Mouse (Mus musculus) forebrain, postnatal 0 days (tissue): ENCODE measurements at regions not wholly inside any gene's neighbourhood (a gene's known extent, or its start where the extent isn't known, plus 50 kb on each side); places are given as distances from the start of the nearest gene placed in this dataset.
"Not testable (repeated sequence)": the region's sequence is repeated elsewhere in the genome, so short reads cannot be mapped to it uniquely, and the experiment has no call there.

Experiments used
- ATAC-seq: fragments of 200-750 bp; cut with Nextera tagmentation; 2 replicates; pipeline ENCODE4 v1.8.0; 2017; ENCODE audit warnings: mild to moderate bottlenecking, moderate library complexity
- DNase-seq: peaks from one replicate; pipeline ENCODE4 v3.0.0-alpha.2; 2015
- H3K27ac ChIP-seq: fragments of 300-500 bp; sonication (generic); 2 replicates; pipeline ENCODE4 v1.5.1; 2014; ENCODE audit warnings: low read depth, mild to moderate bottlenecking, antibody characterized with exemption, low read length, moderate library complexity, mixed read lengths
- H3K27me3 ChIP-seq: fragments of 300-500 bp; sonication (generic); 2 replicates; pipeline ENCODE4 v1.6.1; 2014; ENCODE audit warnings: mild to moderate bottlenecking, low read length, mixed read lengths; ENCODE audit not compliant: insufficient read depth
- H3K36me3 ChIP-seq: fragments of 300-500 bp; sonication (generic); 2 replicates; pipeline ENCODE4 v1.6.1; 2014; ENCODE audit warnings: mild to moderate bottlenecking, moderate library complexity; ENCODE audit not compliant: insufficient read depth
- H3K4me1 ChIP-seq: fragments of 300-500 bp; sonication (generic); 2 replicates; pipeline ENCODE4 v1.6.1; 2014; ENCODE audit warnings: antibody characterized with exemption; ENCODE audit not compliant: insufficient read depth
- H3K4me2 ChIP-seq: fragments of 300-500 bp; sonication (generic); 2 replicates; pipeline ENCODE4 v1.6.1; 2014; ENCODE audit warnings: low read depth, mild to moderate bottlenecking, moderate library complexity
- H3K4me3 ChIP-seq: fragments of 300-500 bp; sonication (generic); 2 replicates; pipeline ENCODE4 v1.5.1; 2014; ENCODE audit warnings: low read depth, low read length, mixed read lengths
- H3K9ac ChIP-seq: fragments of 300-500 bp; sonication (generic); 2 replicates; pipeline ENCODE4 v1.6.1; 2014; ENCODE audit warnings: mild to moderate bottlenecking
- H3K9me3 ChIP-seq: fragments of 300-500 bp; sonication (generic); 2 replicates; pipeline ENCODE4 v1.6.1; 2016; ENCODE audit warnings: low read length
- CTCF ChIP-seq: sonication (generic); IDR thresholded peaks from 2 replicates; pipeline ENCODE4 v1.5.1; 2016; ENCODE audit warnings: antibody characterized with exemption, control low read depth, low read depth
- WGBS: fragments of 180-500 bp; shearing (Covaris S2); extraction: QIAGEN DNeasy Blood & Tissue Kit; methylation state at CpG from one replicate; pipeline ENCODE4 v1.1.7; 2014; 5-methylcytosine and 5-hydroxymethylcytosine counted together

DNA sequence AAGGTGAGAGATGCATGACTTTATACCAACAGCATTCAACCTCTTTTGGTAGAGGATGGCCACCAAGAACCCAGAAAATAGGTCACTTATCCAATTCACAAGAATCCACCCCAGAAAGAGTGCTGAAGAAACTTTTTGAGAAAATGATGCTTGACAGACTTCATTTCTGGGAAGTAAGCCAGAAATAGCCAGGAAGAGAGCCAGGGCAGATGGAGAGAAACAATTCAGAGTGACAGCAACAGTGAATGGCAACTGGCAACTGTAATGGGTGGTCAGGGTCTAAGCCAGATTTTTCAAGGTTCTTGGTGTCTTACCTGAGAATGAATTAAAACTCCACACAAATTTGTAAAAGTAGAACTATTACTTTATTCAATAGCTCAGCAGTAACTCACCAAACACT, 1566.5 kb upstream of the Dsel start:
- no peak overlapping the region for H3K27ac ChIP-seq
- no peaks in the 10 kb centered on the region for H3K9me3 ChIP-seq
- H3K4me1 ChIP-seq: no peaks in the 10 kb centered on the region
- H3K27me3 ChIP-seq: no peaks in the 10 kb centered on the region
- no peak for TF ChIP-seq CTCF
- DNase-seq (peak; percentile 62), ATAC-seq (no peak)
- no peak overlapping the region for H3K9ac ChIP-seq
- H3K4me3 ChIP-seq: no peak overlapping the region
- H3K36me3 ChIP-seq: no peaks in the 10 kb centered on the region
- H3K4me2 ChIP-seq: no peak overlapping the region

DNA sequence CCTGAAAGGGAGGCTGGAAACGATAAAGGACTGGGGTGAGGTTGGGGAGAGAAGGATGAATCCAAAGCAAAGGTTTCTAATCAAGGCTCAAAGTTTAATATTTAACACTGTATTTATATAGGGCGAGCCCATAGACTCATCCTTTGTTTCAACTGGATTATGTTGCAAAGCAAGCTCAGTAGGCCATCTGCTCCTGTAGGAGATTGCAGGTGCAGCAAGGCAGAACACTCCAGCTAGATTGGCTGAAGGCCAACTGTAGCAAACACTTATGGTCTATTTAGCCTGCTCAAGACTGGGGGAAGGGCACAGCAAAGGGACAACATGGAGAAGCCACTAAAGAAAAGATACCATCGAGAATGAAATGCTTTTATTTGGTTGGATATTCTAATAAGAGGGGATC, 1548.1 kb upstream of the Dsel start:
- Histone ChIP-seq H3K9ac (no peak overlapping the region), H3K9me3 (no peaks in the 10 kb centered on the region), H3K27ac (no peak overlapping the region), H3K27me3 (no peaks in the 10 kb centered on the region), H3K36me3 (no peaks in the 10 kb centered on the region), H3K4me1 (no peaks in the 10 kb centered on the region), H3K4me3 (no peak overlapping the region), H3K4me2 (no peak overlapping the region)
- no peak for DNase-seq
- ATAC-seq: no peak
- TF ChIP-seq CTCF: no peak
- WGBS: 61% methylated on average over 3 of the region's 3 CpGs

DNA sequence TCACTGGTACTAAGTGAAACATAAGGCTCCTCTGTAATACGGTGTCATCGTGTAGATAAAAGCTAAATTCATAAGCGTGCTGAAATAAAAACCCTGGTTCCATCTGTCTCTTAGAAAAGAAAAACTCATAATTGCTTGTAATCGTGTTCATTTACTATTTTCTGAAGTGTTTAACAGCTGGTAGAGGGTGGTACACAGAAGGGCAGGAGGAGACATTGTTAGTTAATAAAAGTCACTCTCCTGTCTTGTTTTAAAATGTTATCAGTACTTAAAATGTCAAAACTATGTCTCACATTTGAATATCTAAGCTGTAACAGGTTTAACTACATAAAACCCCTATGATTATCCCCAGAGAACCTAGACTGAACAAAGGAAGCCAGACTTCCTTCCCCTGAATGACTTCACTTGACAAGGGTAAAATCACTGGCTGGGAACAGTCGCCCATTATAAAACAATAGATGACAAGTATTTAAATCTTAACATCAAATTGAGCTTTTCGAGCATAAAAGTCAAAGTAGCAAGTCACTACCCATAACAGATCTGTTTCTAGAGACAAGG, 1530.6 kb upstream of the Dsel start:
- H3K36me3 ChIP-seq: no peaks in the 10 kb centered on the region
- WGBS: 49% methylated on average over 6 of the region's 6 CpGs
- H3K4me2 ChIP-seq: no peak overlapping the region
- no peak overlapping the region for H3K4me3 ChIP-seq
- H3K27me3 ChIP-seq: no peaks in the 10 kb centered on the region
- DNase-seq: peak; percentile 32
- H3K9me3 ChIP-seq: no peaks in the 10 kb centered on the region
- no peak for TF ChIP-seq CTCF
- H3K4me1 ChIP-seq: no peaks in the 10 kb centered on the region
- no peak overlapping the region for H3K27ac ChIP-seq
- no peak overlapping the region for H3K9ac ChIP-seq
- ATAC-seq: peak; percentile 85

DNA sequence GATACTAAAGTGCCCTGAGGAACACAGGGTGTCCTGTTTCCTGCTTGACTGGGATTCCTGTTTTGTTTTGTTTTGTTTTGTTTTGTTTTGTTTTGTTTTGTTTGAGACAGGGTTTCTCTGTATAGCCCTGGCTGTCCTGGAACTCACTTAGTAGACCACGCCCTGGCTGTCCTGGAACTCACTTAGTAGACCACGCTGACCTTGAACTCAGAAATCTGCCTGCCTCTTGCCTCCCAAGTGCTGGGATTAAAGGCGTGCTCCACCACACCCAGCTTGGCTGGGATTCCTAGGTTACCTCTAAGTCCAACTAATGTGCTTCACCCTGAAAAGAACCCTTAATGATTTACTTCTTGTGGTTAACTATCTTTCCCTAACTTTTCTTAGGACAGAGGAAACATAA, 1529.6 kb upstream of the Dsel start:
- not testable (repeated sequence) for ATAC-seq, H3K27me3 ChIP-seq, H3K4me3 ChIP-seq, H3K9me3 ChIP-seq, H3K27ac ChIP-seq, H3K9ac ChIP-seq, H3K4me1 ChIP-seq, H3K4me2 ChIP-seq, H3K36me3 ChIP-seq, DNase-seq
- 88% methylated on average over 3 of the region's 3 CpGs for WGBS

DNA sequence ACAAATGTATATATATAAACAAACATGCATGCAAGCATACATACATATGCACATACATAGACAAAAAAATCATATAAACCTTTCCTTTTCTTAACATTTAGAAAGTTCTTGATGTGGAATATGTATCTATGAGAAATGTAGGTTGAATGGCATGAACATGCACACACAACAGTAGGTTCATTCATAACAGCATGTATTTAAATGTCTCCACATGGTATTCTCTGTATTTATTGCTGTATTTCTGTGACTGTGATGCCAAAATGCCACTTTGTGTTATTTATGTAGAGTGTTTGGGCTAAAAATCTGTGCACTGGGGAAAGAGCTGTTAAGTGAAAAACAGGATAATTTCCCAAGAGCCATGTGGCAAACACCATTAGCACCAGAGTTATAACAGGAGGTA, 1528.2 kb upstream of the Dsel start:
- ATAC-seq (peak; percentile 56), DNase-seq (peak; percentile 39)
- no peak for TF ChIP-seq CTCF
- H3K4me1 ChIP-seq: no peaks in the 10 kb centered on the region
- no peaks in the 10 kb centered on the region for H3K27me3 ChIP-seq
- no peak overlapping the region for H3K4me3 ChIP-seq
- no peak overlapping the region for H3K9ac ChIP-seq
- H3K27ac ChIP-seq: no peak overlapping the region
- H3K4me2 ChIP-seq: no peak overlapping the region
- no peaks in the 10 kb centered on the region for H3K9me3 ChIP-seq
- no peaks in the 10 kb centered on the region for H3K36me3 ChIP-seq

DNA sequence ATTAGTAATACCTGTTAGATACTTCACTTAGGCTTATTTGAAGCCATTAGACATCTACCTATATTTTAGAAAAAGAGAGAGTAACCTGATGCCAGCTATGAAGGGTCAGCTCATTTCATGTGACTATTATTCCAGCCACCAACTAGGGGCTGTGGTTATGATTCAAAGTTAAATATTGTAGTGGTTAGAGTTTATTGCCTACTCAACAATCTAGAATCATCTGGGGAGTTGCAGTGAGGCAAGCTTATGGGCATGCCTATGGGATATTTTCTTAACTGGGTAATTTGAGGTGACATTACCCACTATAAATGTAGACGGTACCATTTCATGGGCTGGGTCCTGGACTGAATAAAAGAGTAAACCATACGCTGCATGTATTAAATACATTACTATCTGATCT, 1525.2 kb upstream of the Dsel start:
- 95% methylated on average over 2 of the region's 2 CpGs for WGBS
- no peaks in the 10 kb centered on the region for H3K4me1 ChIP-seq
- ATAC-seq (no peak), DNase-seq (no peak)
- H3K27me3 ChIP-seq: no peaks in the 10 kb centered on the region
- no peaks in the 10 kb centered on the region for H3K36me3 ChIP-seq
- H3K4me3 ChIP-seq: no peak overlapping the region
- no peaks in the 10 kb centered on the region for H3K9me3 ChIP-seq
- H3K27ac ChIP-seq: no peak overlapping the region
- no peak for TF ChIP-seq CTCF
- H3K9ac ChIP-seq: no peak overlapping the region
- H3K4me2 ChIP-seq: no peak overlapping the region

DNA sequence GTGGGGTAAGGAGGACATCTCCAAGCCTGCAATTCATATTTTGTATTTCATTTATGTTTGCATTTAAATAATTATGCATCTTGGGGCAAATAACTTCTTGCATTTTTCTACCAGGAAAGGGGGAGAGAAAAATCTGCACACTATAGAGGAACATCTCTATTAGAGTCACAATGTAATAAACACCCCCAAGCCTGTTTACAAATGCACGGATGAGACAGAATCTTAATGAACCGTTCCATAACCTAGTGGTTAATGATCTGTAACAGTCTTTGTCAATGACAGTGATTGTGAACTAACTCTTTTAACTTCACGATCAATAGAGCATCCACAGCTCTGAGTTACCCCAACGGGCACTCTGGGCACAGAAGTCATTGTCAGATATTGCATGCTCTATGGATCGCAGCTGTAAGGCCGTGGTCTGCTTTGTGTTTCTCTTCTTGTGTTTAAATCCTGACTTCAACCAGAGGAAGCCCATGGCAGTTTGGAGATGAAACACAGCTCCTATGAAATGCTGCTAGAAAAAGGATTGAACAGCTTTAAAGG, 1520.2 kb upstream of the Dsel start:
- no peak for ATAC-seq
- WGBS: 59% methylated on average over 6 of the region's 6 CpGs
- no peak for TF ChIP-seq CTCF

More for the DNA sequence above, 1520.2 kb upstream of the Dsel start:
- Histone ChIP-seq H3K9me3 (no peaks in the 10 kb centered on the region), H3K36me3 (no peaks in the 10 kb centered on the region), H3K27me3 (no peaks in the 10 kb centered on the region), H3K27ac (no peak overlapping the region), H3K9ac (no peak overlapping the region), H3K4me2 (no peak overlapping the region), H3K4me3 (no peak overlapping the region), H3K4me1 (no peaks in the 10 kb centered on the region)
- no peak for DNase-seq
